Comparison of ENCODE assay signal across 8 mouse cellular contexts in the genomic region with DNA sequence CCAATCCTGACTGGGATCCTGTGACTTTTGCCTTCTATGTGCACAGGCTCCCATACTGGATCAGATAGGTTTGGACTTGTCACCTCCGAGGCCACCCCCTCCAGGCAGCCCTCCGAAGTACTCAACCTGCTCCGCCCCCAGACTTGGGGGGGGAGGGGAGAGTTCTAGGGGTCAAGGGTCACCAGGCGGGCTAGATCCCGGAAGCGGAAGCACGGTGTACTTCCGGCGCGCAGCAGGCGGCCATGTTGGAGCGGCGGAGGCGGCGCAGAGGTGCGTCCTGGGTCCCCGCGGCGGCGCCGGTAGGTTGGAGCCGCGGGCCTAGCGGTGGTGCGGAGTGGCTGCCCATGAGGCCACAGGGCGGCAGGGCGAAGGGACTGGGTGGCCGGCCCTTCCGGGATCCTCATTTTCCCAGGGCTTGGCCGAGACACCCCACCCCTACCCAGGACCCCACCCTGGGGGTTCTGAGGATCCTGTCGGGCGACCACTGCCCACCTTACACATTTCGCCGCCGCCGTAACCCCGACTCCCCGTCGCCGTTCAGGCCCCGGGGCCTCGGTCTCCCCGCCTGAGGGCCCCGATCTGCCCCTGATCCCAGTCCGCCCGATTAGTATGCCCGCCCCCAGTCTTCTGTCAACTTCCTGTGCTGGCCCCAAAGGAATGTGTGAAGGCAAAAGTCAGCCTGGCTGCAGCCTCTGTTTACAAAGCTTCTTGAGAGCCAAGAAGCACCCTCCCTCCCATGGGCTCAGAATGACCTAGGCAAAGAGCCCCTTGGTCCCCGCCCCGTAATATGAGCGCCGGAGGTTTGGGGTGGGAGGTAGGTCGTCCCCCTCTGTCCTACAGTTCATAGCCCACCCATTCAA. TPM values are rescaled to one million over a fixed set of nuclear protein-coding genes. Genes with fewer than 3 reads are reported as not detected.
DNase-seq lines count a peak whose midpoint lies in the region; ATAC-seq lines count a peak whose summit lies in the region.

A gene (plus strand): TSS at position 209 of the 860 bp plus-strand sequence.

- peak; percentile 73 to 80 for DNase-seq in CD8-positive naive resting alpha-beta T cell, adult 2 months (ENCODE audit: low read depth in 2 of 2, low spot score in 2 of 2)
- DNase-seq in c-Kit-positive CD71-positive TER-119-negative erythroid progenitor cells, embryonic 14.5 days (ENCODE audit: low read depth), result peak; percentile 76
- peak; percentile 89 to 94 for DNase-seq in kidney, postnatal 25 days
- peak; percentile 78 for DNase-seq in liver, embryonic 13.5 days
- DNase-seq in natural killer cell, adult 2 months (ENCODE audit: low spot score in 2 of 2), result peak; percentile 77 to 83

- 0 out of 2 replicates have a peak, but pooled peaks cover 11% of the 10 kb centered on the region for H3K27me3 ChIP-seq in forebrain, embryonic 12.5 days
- no peaks in the 10 kb centered on the region for H3K27me3 ChIP-seq in heart, embryonic 16.5 days (ENCODE audit: control insufficient read depth, insufficient read depth, low read length)
- H3K27me3 ChIP-seq in liver, embryonic 13.5 days, result no peaks in the 10 kb centered on the region
- no peaks in the 10 kb centered on the region for H3K27me3 ChIP-seq in stomach, embryonic 14.5 days (ENCODE audit: control insufficient read depth, insufficient read depth, low read length)

- peak within 1 kb of the TSS; percentile 91 for H3K9ac ChIP-seq in forebrain, embryonic 12.5 days
- peak within 1 kb of the TSS; percentile 92 for H3K9ac ChIP-seq in heart, embryonic 16.5 days (ENCODE audit: low read length)
- H3K9ac ChIP-seq in liver, embryonic 13.5 days, result peak within 1 kb of the TSS; percentile 90
- H3K9ac ChIP-seq in stomach, embryonic 14.5 days (replicated peaks; ENCODE audit: low read depth, low read length), result peak within 1 kb of the TSS; percentile 90

- H3K36me3 ChIP-seq in forebrain, embryonic 12.5 days (replicated peaks), result peaks cover 26% of the 10 kb centered on the region
- H3K36me3 ChIP-seq in heart, embryonic 16.5 days (ENCODE audit: control insufficient read depth, insufficient read depth), result peaks cover 19% of the 10 kb centered on the region
- peaks cover 32% of the 10 kb centered on the region for H3K36me3 ChIP-seq in liver, embryonic 13.5 days
- peaks cover 23% of the 10 kb centered on the region for H3K36me3 ChIP-seq in stomach, embryonic 14.5 days (ENCODE audit: control insufficient read depth, insufficient read depth, low read length)

- peak within 1 kb of the TSS; percentile 95 for H3K4me3 ChIP-seq in forebrain, embryonic 12.5 days (replicated peaks)
- H3K4me3 ChIP-seq in heart, embryonic 16.5 days (ENCODE audit: low read length), result peak within 1 kb of the TSS; percentile 87
- H3K4me3 ChIP-seq in liver, embryonic 13.5 days (replicated peaks), result peak within 1 kb of the TSS; percentile 91
- peak within 1 kb of the TSS; percentile 94 for H3K4me3 ChIP-seq in stomach, embryonic 14.5 days (ENCODE audit: low read depth, low read length)

- H3K4me2 ChIP-seq in forebrain, embryonic 12.5 days, result peak within 1 kb of the TSS; percentile 87
- peak within 1 kb of the TSS; percentile 93 for H3K4me2 ChIP-seq in heart, embryonic 16.5 days (ENCODE audit: low read depth, low read length)
- H3K4me2 ChIP-seq in liver, embryonic 13.5 days, result peak within 1 kb of the TSS; percentile 88
- peak within 1 kb of the TSS; percentile 68 for H3K4me2 ChIP-seq in stomach, embryonic 14.5 days (replicated peaks; ENCODE audit: low read depth, low read length)

- peak; percentile 86 for ATAC-seq in forebrain, embryonic 12.5 days (ENCODE audit: low FRiP score)
- ATAC-seq in heart, embryonic 16.5 days (replicated peaks; ENCODE audit: extremely low read depth, insufficient read depth, low FRiP score), result peak; percentile 69
- peak; percentile 78 for ATAC-seq in liver, embryonic 13.5 days (ENCODE audit: low read depth)
- peak; percentile 71 for ATAC-seq in stomach, embryonic 14.5 days (ENCODE audit: insufficient number of reproducible peaks, insufficient read depth, low FRiP score, low read depth)

- no peaks in the 10 kb centered on the region for H3K9me3 ChIP-seq in forebrain, embryonic 12.5 days
- no peaks in the 10 kb centered on the region for H3K9me3 ChIP-seq in heart, embryonic 16.5 days (replicated peaks; ENCODE audit: control insufficient read depth, low read length)
- H3K9me3 ChIP-seq in liver, embryonic 13.5 days (replicated peaks), result no peaks in the 10 kb centered on the region
- no peaks in the 10 kb centered on the region for H3K9me3 ChIP-seq in stomach, embryonic 14.5 days (ENCODE audit: control insufficient read depth, low read depth, low read length)

- WGBS in forebrain, embryonic 12.5 days, result under 1% methylated on average over 51 of the region's 52 CpGs
- WGBS in heart, embryonic 16.5 days, result under 1% methylated on average over 52 of the region's 52 CpGs
- under 1% methylated on average over 52 of the region's 52 CpGs for WGBS in liver, embryonic 13.5 days (ENCODE audit: insufficient replicate concordance)
- WGBS in stomach, embryonic 14.5 days, result under 1% methylated on average over 49 of the region's 52 CpGs

- peaks cover 13% of the 10 kb centered on the region for H3K4me1 ChIP-seq in forebrain, embryonic 12.5 days
- H3K4me1 ChIP-seq in heart, embryonic 16.5 days (ENCODE audit: control insufficient read depth, insufficient read depth, low read length), result peaks cover 18% of the 10 kb centered on the region
- peaks cover 47% of the 10 kb centered on the region for H3K4me1 ChIP-seq in liver, embryonic 13.5 days (replicated peaks)
- peaks cover 18% of the 10 kb centered on the region; the same call in 1 of the 2 replicates for H3K4me1 ChIP-seq in stomach, embryonic 14.5 days (ENCODE audit: control insufficient read depth, insufficient read depth, low read length)

- peak within 1 kb of the TSS; percentile 82 for H3K27ac ChIP-seq in forebrain, embryonic 12.5 days
- H3K27ac ChIP-seq in heart, embryonic 16.5 days (ENCODE audit: low read length), result peak within 1 kb of the TSS; percentile 88
- peak within 1 kb of the TSS; percentile 91 for H3K27ac ChIP-seq in liver, embryonic 13.5 days
- H3K27ac ChIP-seq in stomach, embryonic 14.5 days (ENCODE audit: low read length), result peak within 1 kb of the TSS; percentile 96

RNA-seq across cellular contexts. Expression of the gene that starts here (rescaled TPM):
- polyA plus RNA-seq in forebrain, embryonic 12.5 days (2016; fragmentation: Nextera tagmentation; extraction: Ambion mirVana), result 44.1 and 49.0 TPM in 2 replicates
- polyA plus RNA-seq in heart, embryonic 16.5 days (2015; fragmentation: Nextera tagmentation; extraction: Ambion mirVana), result 39.8 and 44.3 TPM in 2 replicates
- polyA plus RNA-seq in liver, embryonic 13.5 days (2015; fragmentation: Nextera tagmentation; extraction: Ambion mirVana), result 23.5 and 26.0 TPM in 2 replicates
- 48.2 and 49.9 TPM in 2 replicates for polyA plus RNA-seq in stomach, embryonic 14.5 days (2014; fragmentation: Nextera tagmentation; extraction: Ambion mirVana)

Comparison
In these comparisons a context has a peak if more than half of its experiments do, and no peak if none do; other contexts are left out.
1. Peak in every context shown above with its lines: DNase-seq, ATAC-seq, H3K4me3 ChIP-seq and H3K27ac ChIP-seq.